Mouse (Mus musculus): Measurements from ENCODE around the gene R3hdm4.

Gene R3hdm4

GRCm38 (mm10) chr10:79924998-79925784, 4.2 kb upstream of the R3hdm4 start:
- peak; percentile 96 for DNase-seq (ENCODE audit: low spot score)

GRCm38 (mm10) chr10:79921572-79921971, 564 bp upstream of the R3hdm4 start:
- no peak for DNase-seq (ENCODE audit: low spot score)

GRCm38 (mm10) chr10:79920056-79920890, 735 bp downstream of the R3hdm4 start:
- no peak for DNase-seq (ENCODE audit: low spot score)

DNA sequence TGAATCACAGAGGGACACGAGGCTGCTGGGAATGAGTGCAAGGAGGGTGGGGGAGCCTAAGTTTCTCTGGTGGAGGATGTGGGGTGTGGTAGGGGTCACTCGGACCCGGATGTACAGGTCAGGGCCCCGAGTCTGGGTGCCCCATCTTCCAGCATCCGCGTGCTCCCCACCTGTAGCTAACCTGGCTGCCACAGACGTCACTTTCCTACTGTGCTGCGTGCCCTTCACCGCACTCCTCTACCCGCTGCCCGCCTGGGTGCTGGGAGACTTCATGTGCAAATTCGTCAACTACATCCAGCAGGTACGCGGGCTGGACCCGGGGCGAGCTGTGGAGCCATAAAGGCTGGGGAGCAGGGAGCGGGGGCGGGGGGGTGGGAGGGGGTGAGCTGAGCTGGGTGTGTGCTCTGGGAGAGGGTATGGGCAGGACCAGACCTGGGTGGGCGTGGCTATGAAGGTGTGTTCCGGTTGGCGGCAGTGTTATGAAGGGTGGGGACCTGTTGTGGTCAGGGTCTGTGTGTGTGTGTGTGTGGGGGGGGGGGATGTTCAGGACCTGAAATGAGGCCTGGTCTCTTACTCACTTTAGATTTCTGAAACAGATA, 1.7 kb downstream of the R3hdm4 start:
- no peak for DNase-seq (ENCODE audit: low spot score)

- DNase-seq (ENCODE audit: low spot score) = no peak
Measured at GRCm38 (mm10) chr10:79918231-79919078, 2.6 kb downstream of the R3hdm4 start.

DNA sequence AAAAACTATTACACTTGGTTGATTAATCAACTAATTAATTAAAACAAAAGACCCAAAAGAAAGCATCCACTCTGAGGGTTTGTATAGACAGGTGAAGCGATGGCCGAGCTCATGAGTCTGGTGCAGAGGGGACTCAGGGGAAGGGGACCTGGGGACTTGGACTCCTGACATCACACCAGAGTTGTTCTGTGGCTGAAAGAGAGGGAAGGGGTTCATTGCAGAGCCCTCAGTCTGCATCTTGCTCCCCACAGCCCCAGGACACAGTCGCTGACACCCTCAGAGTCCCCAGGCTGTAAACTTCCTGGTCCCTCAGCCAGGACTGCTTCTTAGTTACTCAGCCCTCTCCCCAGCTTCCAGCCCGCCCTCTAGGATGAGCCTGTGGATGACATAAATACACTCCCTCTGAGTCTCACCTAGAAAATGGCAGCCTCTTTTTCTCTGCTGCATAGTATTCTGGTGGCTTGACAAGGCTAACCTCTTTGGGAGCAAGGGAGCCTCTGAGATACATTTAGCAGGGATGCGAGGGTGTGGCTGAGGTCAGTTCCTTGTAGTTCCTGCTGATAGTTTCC, 3.4 kb downstream of the R3hdm4 start:
- no peak for DNase-seq (ENCODE audit: low spot score)

DNA sequence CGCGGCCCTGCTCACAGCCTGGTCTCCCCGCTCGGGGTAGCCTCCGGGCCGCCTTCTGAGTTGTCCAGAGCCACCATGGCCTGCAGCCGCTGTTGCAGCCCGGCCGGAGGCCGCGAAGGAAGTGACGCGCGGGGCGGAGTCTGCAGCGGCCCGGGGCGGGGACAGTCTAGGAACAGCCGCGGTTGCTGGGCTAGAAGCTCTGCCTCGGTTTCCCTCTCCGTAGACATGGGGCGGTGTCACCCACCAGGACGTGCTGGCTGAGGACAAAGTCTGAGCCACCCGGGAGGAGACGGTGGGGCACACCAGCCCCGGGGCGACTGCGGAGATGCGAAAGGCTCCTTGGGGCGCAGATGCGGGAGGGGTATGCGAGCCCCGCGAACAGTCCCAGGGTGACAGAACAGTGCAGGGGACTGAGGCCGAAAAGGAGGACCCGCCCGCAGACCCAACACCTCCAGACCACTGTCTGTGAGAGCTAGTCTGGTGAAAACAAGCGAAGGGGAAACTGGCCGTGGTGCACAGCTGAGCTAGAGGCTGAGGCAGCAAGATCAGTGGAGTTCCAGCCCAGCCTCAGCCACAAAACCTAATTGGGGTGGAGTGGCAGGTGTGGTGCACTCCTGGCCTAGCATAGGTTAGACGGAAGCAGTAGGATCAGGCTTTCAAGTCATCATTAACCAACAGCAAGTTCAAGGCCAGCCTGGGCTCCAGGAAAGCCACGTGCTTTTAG, 4.0 kb downstream of the R3hdm4 start, which contains the start of gene Kiss1r:
Gene Kiss1r, plus strand, starts transcription at position 164 of the 724 bp plus-strand sequence.
- peak; percentile 84 for DNase-seq (ENCODE audit: low spot score)

GRCm38 (mm10) chr10:79916081-79916480, 4.9 kb downstream of the R3hdm4 start:
- no peak for DNase-seq (ENCODE audit: low spot score)

DNA sequence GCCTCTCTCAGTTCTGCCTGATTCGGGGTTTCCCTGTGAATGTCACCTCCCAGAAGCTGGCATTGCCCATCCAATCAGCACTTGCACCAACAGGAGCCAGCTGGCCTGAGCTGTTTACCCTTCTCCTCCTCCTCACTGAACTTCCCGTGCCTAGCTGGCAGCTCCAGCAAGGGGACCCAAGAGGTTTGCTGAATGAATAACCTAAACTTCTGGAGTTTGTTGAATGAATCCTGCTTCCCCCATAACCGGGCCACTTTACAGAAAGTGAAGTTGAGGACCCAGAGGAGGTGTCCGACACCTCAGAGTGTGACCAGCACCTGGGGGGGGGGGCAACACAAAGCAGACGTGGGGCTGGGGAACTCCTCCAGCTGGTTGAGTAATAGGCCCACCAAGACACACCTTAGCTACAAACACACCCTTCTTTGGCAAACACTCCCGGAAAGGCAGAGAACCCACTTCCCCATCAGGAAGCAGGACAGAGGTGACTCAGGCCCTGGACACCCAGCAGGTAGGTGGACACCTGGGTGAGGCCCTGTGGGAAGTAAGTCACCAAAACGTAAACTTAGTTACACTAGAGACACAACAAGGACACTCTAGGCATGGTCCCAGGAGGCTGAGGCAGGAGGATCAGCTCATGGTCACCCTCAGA, 5.9 kb downstream of the R3hdm4 start:
- DNase-seq (ENCODE audit: low spot score) = no peak

GRCm38 (mm10) chr10:79914131-79914947, 6.7 kb downstream of the R3hdm4 start:
- no peak for DNase-seq (ENCODE audit: low spot score)

DNA sequence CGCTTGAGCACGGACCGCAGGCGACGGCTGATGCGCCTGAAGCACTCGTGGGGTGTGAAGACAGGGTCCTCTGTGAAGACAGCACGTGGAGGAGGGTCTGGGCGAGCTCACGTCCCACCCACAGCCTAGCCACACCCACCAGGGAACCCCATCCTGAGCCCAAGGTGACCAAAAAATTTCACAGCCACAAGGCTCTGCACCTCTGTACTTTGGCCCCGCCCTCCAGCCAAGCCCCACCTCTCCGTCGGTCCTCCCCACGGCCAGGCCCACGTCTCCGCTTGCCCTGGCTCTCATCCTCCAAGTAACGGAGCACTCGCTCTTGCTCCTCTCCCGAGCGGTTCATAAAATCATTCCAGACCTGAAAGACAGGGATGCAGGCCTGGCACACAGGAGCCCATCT, 8.6 kb downstream of the R3hdm4 start:
- DNase-seq (ENCODE audit: low spot score) = no peak

DNA sequence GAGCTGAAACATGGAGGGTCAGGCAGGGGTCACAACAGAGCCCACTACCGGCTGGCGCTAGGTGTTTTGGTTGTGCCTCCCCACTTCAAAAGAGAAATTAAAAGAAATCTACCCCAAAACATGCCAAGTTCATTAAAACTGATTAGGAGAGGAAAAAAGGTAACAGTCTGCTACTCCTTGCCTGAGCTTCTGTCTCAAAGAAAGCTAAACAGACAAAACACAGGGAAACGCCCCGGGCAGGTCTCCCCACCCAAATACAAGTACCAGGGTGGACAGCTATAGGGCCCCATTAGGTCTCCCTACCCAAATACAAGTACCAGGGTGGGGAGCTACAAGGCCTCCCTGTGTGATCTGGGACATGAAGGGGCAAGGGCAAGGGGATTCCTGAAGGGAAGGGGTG, 10.5 kb downstream of the R3hdm4 start, which contains the start of gene Gm26602:
Gene Gm26602, plus strand, starts transcription at position 301 of the 400 bp plus-strand sequence.
- no peak for DNase-seq (ENCODE audit: low spot score)

- no peak for DNase-seq (ENCODE audit: low spot score)
Measured at GRCm38 (mm10) chr10:79909092-79909922, 11.7 kb downstream of the R3hdm4 start.

GRCm38 (mm10) chr10:79908167-79909091, 12.6 kb downstream of the R3hdm4 start, which contains the start of gene Med16:
Gene Med16 (minus strand): TSS chr10:79908923.
- DNase-seq (ENCODE audit: low spot score) = peak; percentile 90

- DNase-seq (ENCODE audit: low spot score) = no peak
Measured at GRCm38 (mm10) chr10:79907415-79907814, 13.6 kb downstream of the R3hdm4 start.

DNA sequence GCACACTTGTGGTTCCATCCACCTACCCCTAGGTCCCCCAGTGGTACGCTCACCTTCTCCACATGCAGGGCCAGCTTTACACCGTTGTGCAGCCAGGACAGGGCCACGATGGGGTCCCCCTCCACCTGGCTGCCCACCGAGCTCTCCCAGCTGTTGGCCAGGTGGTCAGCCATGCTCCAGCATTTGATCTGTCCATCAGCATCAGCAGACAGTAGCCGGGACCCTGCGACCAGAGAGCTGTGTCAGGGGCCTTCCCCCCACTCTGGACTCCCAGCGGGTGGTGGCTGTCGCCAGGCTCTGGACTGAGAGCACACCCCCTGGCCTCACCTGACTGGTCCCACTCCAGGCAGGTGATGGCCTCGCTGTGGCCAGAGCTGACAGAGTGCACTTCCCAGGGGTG, 14.3 kb downstream of the R3hdm4 start:
- DNase-seq (ENCODE audit: low spot score) = no peak

DNA sequence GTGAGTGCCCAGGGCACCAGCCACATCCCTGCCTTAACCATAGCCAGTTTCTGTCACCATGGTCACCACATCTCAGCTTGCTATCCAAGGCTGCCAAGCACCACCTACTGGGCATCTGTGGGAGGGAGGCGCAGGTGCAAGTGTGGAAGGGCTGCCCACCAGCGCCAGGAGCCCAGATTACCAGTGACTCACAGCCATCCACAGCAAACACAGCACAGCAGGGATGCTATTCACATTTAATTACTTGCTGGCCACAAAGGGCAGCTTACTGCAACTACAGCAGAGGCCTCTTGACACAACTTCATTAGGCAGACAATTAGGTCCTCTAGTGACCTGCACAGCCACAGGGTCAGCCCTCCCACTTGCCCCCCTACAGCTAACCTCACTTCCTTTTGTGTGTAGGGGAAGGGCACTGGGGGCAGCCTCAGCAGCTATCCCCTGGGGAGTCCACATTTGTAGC, 20.0 kb downstream of the R3hdm4 start:
- no peak for DNase-seq (ENCODE audit: low spot score)

Measured in ovary, postnatal 14 days (tissue).